In the genomic region with DNA sequence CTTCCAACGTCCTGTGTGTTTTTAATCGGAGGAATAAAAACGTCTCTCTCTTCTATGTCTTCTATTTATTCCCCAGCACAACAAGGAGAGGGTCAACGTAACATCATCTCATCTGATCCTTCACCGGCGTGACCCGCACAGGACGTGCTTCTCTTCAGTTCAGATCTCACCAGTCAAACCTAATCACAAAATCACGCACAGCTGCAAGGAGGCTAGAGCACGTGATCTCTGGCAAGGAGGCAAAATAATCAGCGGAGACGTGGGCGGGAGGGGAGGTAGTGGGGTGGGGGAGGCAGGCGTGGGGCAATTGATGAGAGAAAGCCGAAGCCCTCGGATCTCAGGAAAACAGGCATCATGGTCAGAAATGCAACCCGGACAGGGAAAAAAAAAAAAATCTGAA, we compare ENCODE assay signal across 10 mouse cellular contexts. TPM values are rescaled to one million over a fixed set of nuclear protein-coding genes. Genes with fewer than 3 reads are reported as not detected.
DNase-seq lines count a peak whose midpoint lies in the region; ATAC-seq lines count a peak whose summit lies in the region.
"Had no signal": no experiment of that assay in that cellular context is flagged by ENCODE, and none has a peak within 500 bp of the region (broad histone marks: within the 10 kb centered on the region; RNA-seq: fewer than 3 reads in every experiment).

No protein-coding gene starts in this region.

- peak overlapping the region; percentile 19 for H3K4me2 ChIP-seq in hindbrain, embryonic 12.5 days (replicated peaks)
- no peak overlapping the region for H3K4me2 ChIP-seq in hindbrain, embryonic 11.5 days (replicated peaks; ENCODE audit: low read depth, low read length)
- H3K4me2 ChIP-seq in forebrain, embryonic 12.5 days = no peak overlapping the region; the same call in 1 of the 2 replicates
- peak overlapping the region; percentile 37 for H3K4me2 ChIP-seq in limb, embryonic 15.5 days

- 0 out of 2 replicates have a peak, but pooled peaks cover 3% of the 10 kb centered on the region for H3K4me1 ChIP-seq in hindbrain, embryonic 12.5 days
- no peaks in the 10 kb centered on the region for H3K4me1 ChIP-seq in hindbrain, embryonic 11.5 days (replicated peaks; ENCODE audit: control insufficient read depth, insufficient read depth, low read length)
- no peaks in the 10 kb centered on the region for H3K4me1 ChIP-seq in forebrain, embryonic 12.5 days
- peaks cover 4% of the 10 kb centered on the region; the same call in 1 of the 2 replicates for H3K4me1 ChIP-seq in limb, embryonic 15.5 days

- 53% methylated on average over 17 of the region's 17 CpGs for WGBS in hindbrain, embryonic 12.5 days
- WGBS in hindbrain, embryonic 11.5 days = 61% methylated on average over 17 of the region's 17 CpGs
- 56% methylated on average over 17 of the region's 17 CpGs for WGBS in forebrain, embryonic 12.5 days
- WGBS in limb, embryonic 15.5 days = 18% methylated on average over 17 of the region's 17 CpGs

- DNase-seq in hindbrain, embryonic 11.5 days (ENCODE audit: low spot score) = no peak
- peak; percentile 56 for DNase-seq in brain, adult 2 months (ENCODE audit: low read depth, low spot score)
- no peak for DNase-seq in right cerebral cortex, adult 2 months (ENCODE audit: low spot score in 2 of 2)
- no peak for DNase-seq in layer of hippocampus, adult 9-10 months (ENCODE audit: low spot score)
- no peak for DNase-seq in thymus, postnatal 36 days
- DNase-seq: adrenal gland, postnatal 10 days; right cerebral cortex, adult 18-20 months had no signal

- ATAC-seq in hindbrain, embryonic 12.5 days (ENCODE audit: low FRiP score) = no peak
- ATAC-seq in hindbrain, embryonic 11.5 days (ENCODE audit: low FRiP score) = no peak
- ATAC-seq in forebrain, embryonic 12.5 days (ENCODE audit: low FRiP score) = peak; percentile 57
- ATAC-seq in limb, embryonic 15.5 days (ENCODE audit: insufficient number of reproducible peaks, low FRiP score, low TSS enrichment, low read depth) = no peak

- H3K36me3 ChIP-seq in hindbrain, embryonic 12.5 days = no peaks in the 10 kb centered on the region
- no peaks in the 10 kb centered on the region for H3K36me3 ChIP-seq in hindbrain, embryonic 11.5 days (ENCODE audit: control insufficient read depth, insufficient read depth, low read length)
- H3K36me3 ChIP-seq in forebrain, embryonic 12.5 days (replicated peaks) = no peaks in the 10 kb centered on the region
- no peaks in the 10 kb centered on the region for H3K36me3 ChIP-seq in limb, embryonic 15.5 days

- no peak overlapping the region for H3K27ac ChIP-seq in hindbrain, embryonic 12.5 days
- H3K27ac ChIP-seq in hindbrain, embryonic 11.5 days (ENCODE audit: low read depth, low read length) = no peak overlapping the region
- H3K27ac ChIP-seq in forebrain, embryonic 12.5 days = no peak overlapping the region
- H3K27ac ChIP-seq in limb, embryonic 15.5 days = no peak overlapping the region

- H3K4me3 ChIP-seq in hindbrain, embryonic 12.5 days = no peak overlapping the region
- H3K4me3 ChIP-seq in hindbrain, embryonic 11.5 days (ENCODE audit: low read depth, low read length) = no peak overlapping the region
- no peak overlapping the region for H3K4me3 ChIP-seq in forebrain, embryonic 12.5 days (replicated peaks)
- H3K4me3 ChIP-seq in limb, embryonic 15.5 days = peak overlapping the region; percentile 12

- no peaks in the 10 kb centered on the region for H3K27me3 ChIP-seq in hindbrain, embryonic 12.5 days
- no peaks in the 10 kb centered on the region for H3K27me3 ChIP-seq in hindbrain, embryonic 11.5 days (ENCODE audit: control insufficient read depth, insufficient read depth, low read length)
- no peaks in the 10 kb centered on the region for H3K27me3 ChIP-seq in forebrain, embryonic 12.5 days
- no peaks in the 10 kb centered on the region for H3K27me3 ChIP-seq in limb, embryonic 15.5 days

- H3K9ac ChIP-seq in hindbrain, embryonic 12.5 days = no peak overlapping the region
- no peak overlapping the region for H3K9ac ChIP-seq in hindbrain, embryonic 11.5 days (ENCODE audit: low read depth, low read length)
- H3K9ac ChIP-seq in forebrain, embryonic 12.5 days = no peak overlapping the region
- H3K9ac ChIP-seq in limb, embryonic 15.5 days = no peak overlapping the region

- no peaks in the 10 kb centered on the region for H3K9me3 ChIP-seq in hindbrain, embryonic 12.5 days (replicated peaks)
- H3K9me3 ChIP-seq in hindbrain, embryonic 11.5 days (ENCODE audit: control insufficient read depth, low read length) = no peaks in the 10 kb centered on the region
- no peaks in the 10 kb centered on the region for H3K9me3 ChIP-seq in forebrain, embryonic 12.5 days
- no peaks in the 10 kb centered on the region for H3K9me3 ChIP-seq in limb, embryonic 15.5 days

RNA-seq across cellular contexts. Expression of gene Pja2, which starts 14.4 kb away (rescaled TPM):
- polyA plus RNA-seq in hindbrain, embryonic 12.5 days (2016; fragmentation: Nextera tagmentation; extraction: Ambion mirVana) = 107 and 115 TPM in 2 replicates
- polyA plus RNA-seq in hindbrain, embryonic 11.5 days (2014; fragmentation: Nextera tagmentation; extraction: Ambion mirVana) = 92.1 and 95.0 TPM in 2 replicates
- polyA plus RNA-seq in forebrain, embryonic 12.5 days (2016; fragmentation: Nextera tagmentation; extraction: Ambion mirVana) = 84.2 and 87.0 TPM in 2 replicates
- 74.5 and 87.7 TPM in 2 replicates for polyA plus RNA-seq in limb, embryonic 15.5 days (2015; fragmentation: Nextera tagmentation; extraction: Ambion mirVana)

Comparison
In these comparisons a context has a peak if more than half of its experiments do, and no peak if none do; other contexts are left out.
1. H3K4me2 ChIP-seq: peak in hindbrain, embryonic 12.5 days (single experiment) and limb, embryonic 15.5 days (single experiment); none in hindbrain, embryonic 11.5 days (single experiment) and forebrain, embryonic 12.5 days (single experiment).